Mouse (Mus musculus): Measurements from ENCODE around the gene Zbtb16.

The Zbtb16 gene

GRCm38 (mm10) chr9:48824533-48825130 lies 11.4 kb downstream of the Zbtb16 start:
- no peak for DNase-seq

DNA sequence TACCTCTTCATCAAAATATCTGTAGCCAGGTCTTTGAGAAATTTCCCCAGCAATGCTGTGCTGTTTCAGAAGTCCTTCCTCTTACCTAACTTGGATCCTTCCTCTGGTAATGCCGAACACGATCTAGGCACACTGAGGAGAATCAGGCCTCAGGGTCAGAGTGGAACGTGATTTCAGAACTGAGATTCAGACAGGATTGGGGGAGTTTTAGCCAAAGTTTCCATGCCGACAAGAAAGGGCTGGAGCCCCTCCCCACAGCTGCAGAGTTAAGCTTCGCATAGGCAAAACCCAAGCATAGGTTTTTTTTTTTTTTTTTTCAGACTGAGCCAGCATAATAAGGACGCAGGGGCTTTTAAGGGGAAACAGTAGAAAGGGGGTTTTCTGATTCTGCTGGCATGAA lies 12.2 kb downstream of the Zbtb16 start:
- no peak for DNase-seq

DNA sequence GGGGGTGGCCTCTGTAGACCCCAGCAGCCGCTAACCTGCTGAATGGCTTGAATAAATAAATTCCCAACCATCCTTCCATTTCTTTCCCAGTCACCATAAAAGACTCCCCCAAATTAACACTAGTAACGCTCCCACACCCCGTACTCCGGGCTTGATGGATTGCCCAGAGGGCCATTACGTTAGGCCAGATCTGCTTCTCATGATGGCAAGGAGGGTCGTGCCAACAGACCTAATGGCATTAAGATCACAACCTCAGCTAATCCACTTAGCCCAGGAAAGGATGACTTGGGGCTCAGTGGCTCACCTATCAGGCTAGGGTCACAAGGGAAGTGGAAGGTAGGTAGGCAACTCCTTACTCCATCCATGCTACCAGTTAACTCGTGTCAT lies 12.7 kb downstream of the Zbtb16 start:
- no peak for DNase-seq

- DNase-seq: no peak
Observed at GRCm38 (mm10) chr9:48822586-48823318, 13.3 kb downstream of the Zbtb16 start.

DNA sequence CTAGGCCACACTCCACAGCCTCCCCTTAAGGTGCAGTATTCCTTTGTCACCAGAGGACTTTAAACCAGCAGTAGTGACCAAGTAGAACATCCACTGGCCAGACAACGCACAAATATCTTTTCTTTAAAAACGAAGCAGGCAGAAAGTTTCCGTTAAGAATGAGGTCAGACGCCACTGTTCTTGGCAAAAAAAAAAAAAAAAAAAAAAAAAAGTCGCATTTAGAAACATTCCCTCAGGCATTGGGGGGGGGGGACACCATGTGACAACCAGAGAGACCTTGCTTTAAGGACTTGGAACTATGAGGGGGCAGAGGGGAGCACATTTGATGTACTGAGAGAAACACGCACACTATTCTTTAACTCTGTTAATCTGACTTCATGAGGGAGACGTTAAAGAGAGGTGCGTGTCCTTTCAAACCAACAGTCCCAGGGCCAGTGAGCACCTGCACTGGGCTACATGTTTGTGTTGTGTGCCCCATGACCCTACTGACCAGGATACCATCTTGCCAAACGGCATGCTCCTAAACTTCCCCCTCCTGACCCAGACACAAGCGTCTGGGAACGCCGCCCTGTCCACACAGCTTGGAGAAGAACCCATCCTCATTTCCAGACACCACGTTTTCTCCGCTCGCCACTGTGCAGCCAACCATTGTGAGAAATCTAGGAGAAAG lies 14.0 kb downstream of the Zbtb16 start:
- DNase-seq: no peak

GRCm38 (mm10) chr9:48821431-48821830 lies 14.6 kb downstream of the Zbtb16 start:
- no peak for DNase-seq

GRCm38 (mm10) chr9:48820791-48821190 lies 15.2 kb downstream of the Zbtb16 start:
- no peak for DNase-seq

- no peak for DNase-seq
Observed at GRCm38 (mm10) chr9:48819695-48820094, 16.3 kb downstream of the Zbtb16 start.

DNA sequence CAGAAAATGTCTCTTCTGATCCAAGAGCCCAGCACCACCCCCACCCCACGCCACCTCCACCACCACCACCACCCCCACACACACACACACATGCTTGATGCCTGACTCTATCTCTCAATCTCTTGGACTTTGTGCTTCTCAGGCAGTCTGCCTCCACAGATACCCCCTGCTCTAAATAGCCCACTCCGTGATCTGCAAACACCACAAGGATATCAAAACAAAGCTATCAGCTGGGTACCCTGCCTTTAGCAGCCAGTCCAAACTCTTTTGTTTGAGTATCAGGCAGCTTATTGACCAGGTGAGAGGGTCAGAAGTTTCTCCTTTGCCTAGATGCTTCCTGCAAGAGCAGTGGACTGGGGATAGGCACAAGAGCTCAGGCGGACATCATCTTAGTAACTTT lies 16.9 kb downstream of the Zbtb16 start:
- no peak for DNase-seq

DNA sequence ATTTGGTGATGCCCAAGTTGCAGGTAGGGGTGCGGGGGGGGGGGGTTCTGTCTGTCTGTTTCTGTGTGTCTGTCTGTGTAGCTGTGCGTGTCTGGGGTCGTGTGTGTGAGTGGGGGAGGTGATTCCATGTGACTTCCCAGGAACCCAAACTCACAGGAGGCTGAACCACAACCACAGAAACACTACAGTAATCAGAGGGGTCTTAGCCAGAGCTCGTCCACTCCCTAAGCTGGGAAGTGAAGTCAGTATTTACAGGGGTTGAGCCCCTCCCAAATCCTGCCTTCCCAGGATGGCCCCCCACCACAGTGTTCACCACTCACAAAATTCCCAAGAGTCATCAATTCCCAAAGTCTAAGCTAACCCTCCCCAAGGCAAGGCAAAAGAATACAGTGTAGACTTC lies 18.1 kb downstream of the Zbtb16 start:
- DNase-seq: no peak

- no peak for DNase-seq
Observed at GRCm38 (mm10) chr9:48817399-48817793, 18.6 kb downstream of the Zbtb16 start.

DNA sequence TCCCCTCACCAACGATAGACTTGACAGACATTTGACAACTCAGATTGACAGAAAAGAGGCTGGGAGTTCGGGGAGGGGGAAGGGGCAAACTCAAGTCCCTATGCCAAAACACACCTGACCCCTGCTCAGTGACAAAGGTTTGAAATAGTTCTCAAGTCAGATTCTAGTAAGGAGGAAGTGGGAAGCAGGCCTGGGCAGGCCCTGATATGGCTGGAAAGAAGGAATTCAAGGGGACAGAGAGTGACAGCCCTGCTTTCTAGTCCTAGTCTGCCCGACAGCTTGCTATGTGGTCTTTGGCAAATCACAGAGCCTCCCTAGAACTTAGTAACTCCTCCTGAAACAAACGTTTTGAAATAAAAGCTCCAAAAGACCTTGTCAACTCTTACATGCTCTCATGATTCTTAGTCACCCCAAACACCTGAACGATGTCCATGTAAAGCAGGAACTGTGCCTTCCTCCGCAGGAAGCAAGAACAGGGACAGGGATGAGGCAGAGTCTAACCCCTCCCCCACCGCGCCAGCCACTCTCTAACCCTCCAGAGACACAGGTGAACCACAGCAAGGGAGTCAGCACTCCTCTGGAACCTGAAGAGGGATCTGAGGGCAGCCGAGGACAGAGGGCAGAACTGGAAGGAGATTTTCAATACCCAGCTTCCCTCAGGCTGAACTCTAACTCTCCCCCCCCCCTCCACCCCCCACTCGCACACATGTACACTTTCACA lies 19.2 kb downstream of the Zbtb16 start:
- no peak for DNase-seq

GRCm38 (mm10) chr9:48816157-48816556 lies 19.9 kb downstream of the Zbtb16 start:
- no peak for DNase-seq

DNA sequence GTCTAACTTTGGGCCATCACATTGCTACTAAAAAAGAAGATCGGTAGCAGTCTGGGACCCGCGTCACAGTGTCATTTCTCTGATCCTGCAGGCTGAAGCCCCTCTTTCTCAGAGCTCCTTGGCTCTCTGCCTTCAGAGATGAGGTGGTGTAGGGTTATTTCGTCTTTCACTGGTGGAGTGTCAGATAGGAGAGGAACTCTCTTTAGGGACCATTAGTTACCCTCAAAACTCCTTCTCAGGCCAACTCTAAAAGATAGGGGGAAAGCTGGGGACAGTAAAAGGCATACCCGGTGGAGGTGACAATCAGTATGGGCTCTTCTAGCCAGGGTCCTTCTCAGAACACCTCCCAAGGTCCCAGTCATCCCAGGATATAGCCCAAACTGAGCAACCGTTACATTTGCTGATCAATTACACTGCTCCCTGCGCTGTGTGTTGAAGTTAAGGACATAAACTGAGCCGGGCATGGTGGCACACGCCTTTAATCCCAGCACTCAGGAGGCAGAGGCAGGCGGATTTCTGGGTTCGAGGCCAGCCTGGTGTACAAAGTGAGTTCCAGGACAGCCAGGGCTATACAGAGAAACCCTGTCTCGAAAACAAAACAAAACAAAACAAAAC lies 21.0 kb downstream of the Zbtb16 start:
- no peak for DNase-seq

GRCm38 (mm10) chr9:48813960-48814880 lies 21.8 kb downstream of the Zbtb16 start:
- no peak for DNase-seq

- DNase-seq: no peak
Observed at GRCm38 (mm10) chr9:48812352-48812751, 23.7 kb downstream of the Zbtb16 start.

- no peak for DNase-seq
Observed at GRCm38 (mm10) chr9:48806591-48806990, 29.4 kb downstream of the Zbtb16 start.

GRCm38 (mm10) chr9:48805850-48806249 lies 30.2 kb downstream of the Zbtb16 start:
- DNase-seq: no peak

- DNase-seq: no peak
Observed at GRCm38 (mm10) chr9:48804509-48804908, 31.5 kb downstream of the Zbtb16 start.

- DNase-seq: peak; percentile 47
Observed at GRCm38 (mm10) chr9:48803460-48804240, 32.4 kb downstream of the Zbtb16 start.

GRCm38 (mm10) chr9:48802374-48802773 lies 33.6 kb downstream of the Zbtb16 start:
- DNase-seq: no peak

Measured in right cerebral cortex, postnatal 14 days (tissue).